ENCODE assay signal across 8 mouse cellular contexts in genomic region chr10:23150401-23150800, GRCm38 (mm10).
DNase-seq lines count a peak whose midpoint lies in the region; TF ChIP-seq lines count a peak whose summit lies in the region.

No protein-coding gene starts in this region.

- TF ChIP-seq CTCF in cerebellum, adult 2 months (IDR thresholded peaks at IDR 0.05; ENCODE audit: borderline replicate concordance, insufficient read depth, low read depth, low read length): peak; percentile 18; the same call in 1 of the 2 replicates
- TF ChIP-seq CTCF in lung, adult 2 months (IDR thresholded peaks at IDR 0.05; ENCODE audit: insufficient read depth, low read length): peak; percentile 48

- H3K27me3 ChIP-seq in cerebellum, adult 2 months (ENCODE audit: control insufficient read depth, insufficient read depth, low read length): no peaks in the 10 kb centered on the region

- TF ChIP-seq POLR2A in cerebellum, adult 2 months (IDR thresholded peaks at IDR 0.05; ENCODE audit: borderline replicate concordance, insufficient read depth, low read length): no peak
- TF ChIP-seq POLR2A in lung, adult 2 months (IDR thresholded peaks at IDR 0.05; ENCODE audit: borderline replicate concordance, extremely low read depth, low read depth, low read length): no peak

- WGBS in cerebellum, adult 2 months: 91% methylated on average over 3 of the region's 3 CpGs
- WGBS in lung, adult 2 months: 87% methylated on average over 3 of the region's 3 CpGs

- H3K27ac ChIP-seq in cerebellum, adult 2 months (ENCODE audit: insufficient read depth, low read length): no peak overlapping the region

- intact Hi-C loops in left cerebral cortex, postnatal 10 days (cut with DNase I): no loop called here

- DNase-seq in cerebellum, adult 2 months: no peak
- DNase-seq in cerebellum, adult 18-20 months: no peak
- DNase-seq in lung, adult 2 months: no peak
- DNase-seq in lung, postnatal 4 days: no peak
- DNase-seq in c-Kit-positive CD71-negative TER-119-negative erythroid progenitor cells, embryonic 14.5 days (ENCODE audit: low read depth): peak; percentile 6
- DNase-seq in spleen, postnatal 4 days (ENCODE audit: low spot score in 2 of 2): peak; percentile 30 to 66
- DNase-seq in right cerebral cortex, postnatal 25 days: no peak
- DNase-seq in left cerebral cortex, postnatal 10 days (ENCODE audit: extremely low spot score in 1 of 2, low spot score in 2 of 2): no peak

- H3K4me1 ChIP-seq in cerebellum, adult 2 months (ENCODE audit: control insufficient read depth, insufficient read depth, low read length): no peaks in the 10 kb centered on the region
- no peaks in the 10 kb centered on the region for H3K4me1 ChIP-seq in lung, adult 2 months (ENCODE audit: control insufficient read depth, insufficient read depth, low read length)

- H3K4me3 ChIP-seq in cerebellum, adult 2 months (replicated peaks; ENCODE audit: insufficient read depth, low read depth, low read length): no peak overlapping the region
- H3K4me3 ChIP-seq in lung, adult 2 months (replicated peaks; ENCODE audit: extremely low read depth, low read depth, low read length): no peak overlapping the region

Comparison
In these comparisons a context has a peak if more than half of its experiments do, and no peak if none do; other contexts are left out.
1. DNase-seq: peak in c-Kit-positive CD71-negative TER-119-negative erythroid progenitor cells, embryonic 14.5 days (single experiment) and spleen, postnatal 4 days (2 of 2); none in cerebellum, adult 2 months (0 of 2), cerebellum, adult 18-20 months (0 of 2), lung, adult 2 months (single experiment), lung, postnatal 4 days (0 of 2), right cerebral cortex, postnatal 25 days (single experiment) and left cerebral cortex, postnatal 10 days (0 of 2).